Mouse (Mus musculus): ENCODE results near the gene Gm13420. TPM values are rescaled to one million over a fixed set of nuclear protein-coding genes. Genes with fewer than 3 reads are reported as not detected.
A peak's percentile ranks its signal among the peaks of the same experiment; 100 is the strongest.

The Gm13420 gene
- polyA plus RNA-seq, 1 experiment from 2014 or later, result 0.56 TPM

- H3K4me1 ChIP-seq (ENCODE audit: control insufficient read depth, insufficient read depth, low read length), result peaks cover 11% of the 10 kb centered on the region
- no peak overlapping the region; the same call in 1 of the 2 replicates for H3K27ac ChIP-seq (ENCODE audit: low read length)
- no peak overlapping the region for H3K9ac ChIP-seq (ENCODE audit: low read depth, low read length)
- H3K27me3 ChIP-seq (replicated peaks; ENCODE audit: control insufficient read depth, insufficient read depth, low read length), result peaks cover 6% of the 10 kb centered on the region
- ATAC-seq, result peak; percentile 66
- 58% methylated on average over 6 of the region's 6 CpGs for WGBS
- no peak overlapping the region for H3K4me3 ChIP-seq (ENCODE audit: low read length)
- H3K36me3 ChIP-seq (ENCODE audit: control insufficient read depth, insufficient read depth, low read length), result no peaks in the 10 kb centered on the region
- H3K4me2 ChIP-seq (ENCODE audit: low read depth, low read length), result no peak overlapping the region
- no peaks in the 10 kb centered on the region for H3K9me3 ChIP-seq (ENCODE audit: control insufficient read depth, low read length)
These were observed 7.2 kb downstream of the Gm13420 start for GRCm38 (mm10) chr2:29744256-29744655.

GRCm38 (mm10) chr2:29741207-29741606 is 10.3 kb downstream of the Gm13420 start:
- 94% methylated on average over 6 of the region's 6 CpGs for whole genome bisulfite sequencing
- peaks cover 6% of the 10 kb centered on the region for H3K4me1 ChIP-seq (ENCODE audit: control insufficient read depth, insufficient read depth, low read length)
- H3K9ac ChIP-seq (ENCODE audit: low read depth, low read length), result no peak overlapping the region

GRCm38 (mm10) chr2:29739368-29739767 is 12.1 kb downstream of the Gm13420 start:
- peaks cover 6% of the 10 kb centered on the region for H3K4me1 ChIP-seq (ENCODE audit: control insufficient read depth, insufficient read depth, low read length)
- H3K27ac ChIP-seq (ENCODE audit: low read length), result peak overlapping the region; percentile 24; the same call in 1 of the 2 replicates
- ATAC-seq, result no peak
- H3K27me3 ChIP-seq (replicated peaks; ENCODE audit: control insufficient read depth, insufficient read depth, low read length), result no peaks in the 10 kb centered on the region
- no peak overlapping the region for H3K4me3 ChIP-seq (ENCODE audit: low read length)
- peaks cover 6% of the 10 kb centered on the region for H3K36me3 ChIP-seq (ENCODE audit: control insufficient read depth, insufficient read depth, low read length)
- H3K9ac ChIP-seq (ENCODE audit: low read depth, low read length), result no peak overlapping the region
- H3K4me2 ChIP-seq (ENCODE audit: low read depth, low read length), result no peak overlapping the region
- H3K9me3 ChIP-seq (ENCODE audit: control insufficient read depth, low read length), result no peaks in the 10 kb centered on the region
- WGBS, result 55% methylated on average over 5 of the region's 5 CpGs

More at GRCm38 (mm10) chr2:29741207-29741606, 10.3 kb downstream of the Gm13420 start:
- no peaks in the 10 kb centered on the region for H3K27me3 ChIP-seq (replicated peaks; ENCODE audit: control insufficient read depth, insufficient read depth, low read length)
- no peak overlapping the region for H3K4me2 ChIP-seq (ENCODE audit: low read depth, low read length)
- no peak overlapping the region for H3K4me3 ChIP-seq (ENCODE audit: low read length)
- H3K36me3 ChIP-seq (ENCODE audit: control insufficient read depth, insufficient read depth, low read length), result peaks cover under 1% of the 10 kb centered on the region
- ATAC-seq, result no peak
- H3K9me3 ChIP-seq (ENCODE audit: control insufficient read depth, low read length), result no peaks in the 10 kb centered on the region
- H3K27ac ChIP-seq (ENCODE audit: low read length), result no peak overlapping the region

GRCm38 (mm10) chr2:29738799-29739198 is 12.7 kb downstream of the Gm13420 start:
- Histone ChIP-seq H3K36me3 (ENCODE audit: control insufficient read depth, insufficient read depth, low read length) (peaks cover 11% of the 10 kb centered on the region), H3K9me3 (ENCODE audit: control insufficient read depth, low read length) (no peaks in the 10 kb centered on the region), H3K4me1 (ENCODE audit: control insufficient read depth, insufficient read depth, low read length) (peaks cover under 1% of the 10 kb centered on the region; the same call in 1 of the 2 replicates), H3K27ac (ENCODE audit: low read length) (peak overlapping the region; percentile 24; the same call in 1 of the 2 replicates), H3K4me3 (ENCODE audit: low read length) (no peak overlapping the region), H3K4me2 (ENCODE audit: low read depth, low read length) (no peak overlapping the region), H3K27me3 (replicated peaks; ENCODE audit: control insufficient read depth, insufficient read depth, low read length) (no peaks in the 10 kb centered on the region), H3K9ac (ENCODE audit: low read depth, low read length) (no peak overlapping the region)
- WGBS, result 45% methylated on average over 4 of the region's 4 CpGs
- ATAC-seq, result no peak

GRCm38 (mm10) chr2:29737209-29737925 is 14.1 kb downstream of the Gm13420 start:
- 76% methylated on average over 12 of the region's 12 CpGs for WGBS
- no peak overlapping the region for H3K4me2 ChIP-seq (ENCODE audit: low read depth, low read length)
- H3K4me1 ChIP-seq (ENCODE audit: control insufficient read depth, insufficient read depth, low read length), result no peaks in the 10 kb centered on the region
- H3K4me3 ChIP-seq (ENCODE audit: low read length), result no peak overlapping the region
- H3K27me3 ChIP-seq (replicated peaks; ENCODE audit: control insufficient read depth, insufficient read depth, low read length), result no peaks in the 10 kb centered on the region
- H3K36me3 ChIP-seq (ENCODE audit: control insufficient read depth, insufficient read depth, low read length), result peaks cover 13% of the 10 kb centered on the region
- no peaks in the 10 kb centered on the region for H3K9me3 ChIP-seq (ENCODE audit: control insufficient read depth, low read length)
- H3K9ac ChIP-seq (ENCODE audit: low read depth, low read length), result no peak overlapping the region
- no peak for ATAC-seq
- H3K27ac ChIP-seq (ENCODE audit: low read length), result no peak overlapping the region

- 81% methylated on average over 12 of the region's 12 CpGs for WGBS
- no peaks in the 10 kb centered on the region for H3K9me3 ChIP-seq (ENCODE audit: control insufficient read depth, low read length)
These were observed 15.8 kb downstream of the Gm13420 start for GRCm38 (mm10) chr2:29735708-29736107.

GRCm38 (mm10) chr2:29733348-29733747 is 18.1 kb downstream of the Gm13420 start:
- Histone ChIP-seq H3K36me3 (ENCODE audit: control insufficient read depth, insufficient read depth, low read length) (peaks cover 16% of the 10 kb centered on the region), H3K4me2 (ENCODE audit: low read depth, low read length) (no peak overlapping the region), H3K9ac (ENCODE audit: low read depth, low read length) (no peak overlapping the region), H3K9me3 (ENCODE audit: control insufficient read depth, low read length) (no peaks in the 10 kb centered on the region), H3K27ac (ENCODE audit: low read length) (no peak overlapping the region), H3K27me3 (replicated peaks; ENCODE audit: control insufficient read depth, insufficient read depth, low read length) (no peaks in the 10 kb centered on the region), H3K4me1 (ENCODE audit: control insufficient read depth, insufficient read depth, low read length) (no peaks in the 10 kb centered on the region), H3K4me3 (ENCODE audit: low read length) (no peak overlapping the region)
- ATAC-seq, result no peak
- WGBS, result 95% methylated on average over 5 of the region's 5 CpGs

More at GRCm38 (mm10) chr2:29735708-29736107, 15.8 kb downstream of the Gm13420 start:
- no peak overlapping the region for H3K4me3 ChIP-seq (ENCODE audit: low read length)
- no peak overlapping the region for H3K27ac ChIP-seq (ENCODE audit: low read length)
- no peaks in the 10 kb centered on the region for H3K27me3 ChIP-seq (replicated peaks; ENCODE audit: control insufficient read depth, insufficient read depth, low read length)
- peaks cover 13% of the 10 kb centered on the region for H3K36me3 ChIP-seq (ENCODE audit: control insufficient read depth, insufficient read depth, low read length)
- ATAC-seq, result 0 out of 2 replicates have a peak, but pooled peaks have one; percentile 21
- no peaks in the 10 kb centered on the region for H3K4me1 ChIP-seq (ENCODE audit: control insufficient read depth, insufficient read depth, low read length)
- no peak overlapping the region for H3K4me2 ChIP-seq (ENCODE audit: low read depth, low read length)
- no peak overlapping the region for H3K9ac ChIP-seq (ENCODE audit: low read depth, low read length)

- Histone ChIP-seq H3K9ac (ENCODE audit: low read depth, low read length) (no peak overlapping the region), H3K4me3 (ENCODE audit: low read length) (no peak overlapping the region), H3K36me3 (ENCODE audit: control insufficient read depth, insufficient read depth, low read length) (peaks cover 16% of the 10 kb centered on the region), H3K9me3 (ENCODE audit: control insufficient read depth, low read length) (no peaks in the 10 kb centered on the region), H3K27ac (ENCODE audit: low read length) (no peak overlapping the region), H3K4me2 (ENCODE audit: low read depth, low read length) (no peak overlapping the region), H3K27me3 (replicated peaks; ENCODE audit: control insufficient read depth, insufficient read depth, low read length) (no peaks in the 10 kb centered on the region), H3K4me1 (ENCODE audit: control insufficient read depth, insufficient read depth, low read length) (no peaks in the 10 kb centered on the region)
- 82% methylated on average over 10 of the region's 10 CpGs for WGBS
- ATAC-seq, result no peak
These were observed 18.9 kb downstream of the Gm13420 start for GRCm38 (mm10) chr2:29732559-29732958.

- Histone ChIP-seq H3K27ac (ENCODE audit: low read length) (no peak overlapping the region), H3K4me1 (ENCODE audit: control insufficient read depth, insufficient read depth, low read length) (no peaks in the 10 kb centered on the region), H3K9ac (ENCODE audit: low read depth, low read length) (no peak overlapping the region), H3K9me3 (ENCODE audit: control insufficient read depth, low read length) (no peaks in the 10 kb centered on the region), H3K36me3 (ENCODE audit: control insufficient read depth, insufficient read depth, low read length) (peaks cover 16% of the 10 kb centered on the region), H3K27me3 (replicated peaks; ENCODE audit: control insufficient read depth, insufficient read depth, low read length) (no peaks in the 10 kb centered on the region), H3K4me3 (ENCODE audit: low read length) (no peak overlapping the region), H3K4me2 (ENCODE audit: low read depth, low read length) (no peak overlapping the region)
- peak; percentile 51; the same call in 1 of the 2 replicates for ATAC-seq
- WGBS, result 63% methylated on average over 3 of the region's 3 CpGs
These were observed 19.9 kb downstream of the Gm13420 start for GRCm38 (mm10) chr2:29731545-29731944.
